Mouse (Mus musculus) adrenal gland, adult 2 months (tissue): ENCODE results near the gene Clec16a. TPM values are rescaled to one million over a fixed set of nuclear protein-coding genes. Genes with fewer than 3 reads are reported as not detected.

ENCODE experiments used
- DNase-seq: peaks from one replicate; pipeline ENCODE4 v3.0.0; 2021
- polyA plus RNA-seq: library from polyadenylated mRNA; depleted of rRNA; stranded (reverse); fragments of >200 nt; gene quantifications from 2 replicates; pipeline ENCODE4 v1.2.3, GENCODE M21; 2012
- total RNA-seq, 2 experiments: library from RNA; stranded (reverse); gene quantifications; 2 replicates each; pipeline ENCODE4 v1.2.3; 2021

Clec16a gene
- total and polyA plus RNA-seq, 3 experiments = 15.9 to 44.4 (median 44.0) TPM

GRCm38 (mm10) chr16:10676461-10677066 lies 131.4 kb downstream of the Clec16a start:
- peak; percentile 63 for DNase-seq

GRCm38 (mm10) chr16:10682521-10682920 lies 137.4 kb downstream of the Clec16a start:
- DNase-seq = no peak

GRCm38 (mm10) chr16:10683193-10684000 lies 138.3 kb downstream of the Clec16a start:
- DNase-seq = no peak

GRCm38 (mm10) chr16:10689748-10690318 lies 144.7 kb downstream of the Clec16a start:
- DNase-seq = no peak

GRCm38 (mm10) chr16:10690442-10690841 lies 145.3 kb downstream of the Clec16a start:
- DNase-seq = peak; percentile 51

GRCm38 (mm10) chr16:10691705-10692104 lies 146.6 kb downstream of the Clec16a start:
- DNase-seq = no peak

GRCm38 (mm10) chr16:10692848-10693247 lies 147.7 kb downstream of the Clec16a start:
- DNase-seq = no peak

- DNase-seq = no peak
These were observed 148.3 kb downstream of the Clec16a start for GRCm38 (mm10) chr16:10693424-10693823.

- no peak for DNase-seq
These were observed 149.3 kb downstream of the Clec16a start for GRCm38 (mm10) chr16:10694414-10694851.

GRCm38 (mm10) chr16:10697861-10698659 lies 152.9 kb downstream of the Clec16a start:
- no peak for DNase-seq

GRCm38 (mm10) chr16:10699316-10699715 lies 154.2 kb downstream of the Clec16a start:
- no peak for DNase-seq

GRCm38 (mm10) chr16:10700160-10700559 lies 155.0 kb downstream of the Clec16a start:
- DNase-seq = no peak

GRCm38 (mm10) chr16:10702399-10702798 lies 157.3 kb downstream of the Clec16a start:
- DNase-seq = peak; percentile 61

GRCm38 (mm10) chr16:10703932-10704331 lies 158.8 kb downstream of the Clec16a start:
- peak; percentile 76 for DNase-seq

- no peak for DNase-seq
These were observed 160.3 kb downstream of the Clec16a start for GRCm38 (mm10) chr16:10705396-10705795.

GRCm38 (mm10) chr16:10711524-10711923 lies 166.4 kb downstream of the Clec16a start:
- DNase-seq = no peak

- peak; percentile 80 for DNase-seq
These were observed 167.9 kb downstream of the Clec16a start for GRCm38 (mm10) chr16:10713041-10713440.

GRCm38 (mm10) chr16:10713441-10714239 lies 168.5 kb downstream of the Clec16a start:
- DNase-seq = peak; percentile 93

- DNase-seq = no peak
These were observed 170.1 kb downstream of the Clec16a start for GRCm38 (mm10) chr16:10715211-10715610.

- no peak for DNase-seq
These were observed 170.5 kb downstream of the Clec16a start for GRCm38 (mm10) chr16:10715632-10716031.

- no peak for DNase-seq
These were observed 171.6 kb downstream of the Clec16a start for GRCm38 (mm10) chr16:10716696-10717095.
